Mouse (Mus musculus): ENCODE results near the gene Clec12b. TPM values are rescaled to one million over a fixed set of nuclear protein-coding genes. Genes with fewer than 3 reads are reported as not detected.

Clec12b gene
- polyA plus RNA-seq, 2 experiments, result 0.03 TPM; not detected in 1

DNA sequence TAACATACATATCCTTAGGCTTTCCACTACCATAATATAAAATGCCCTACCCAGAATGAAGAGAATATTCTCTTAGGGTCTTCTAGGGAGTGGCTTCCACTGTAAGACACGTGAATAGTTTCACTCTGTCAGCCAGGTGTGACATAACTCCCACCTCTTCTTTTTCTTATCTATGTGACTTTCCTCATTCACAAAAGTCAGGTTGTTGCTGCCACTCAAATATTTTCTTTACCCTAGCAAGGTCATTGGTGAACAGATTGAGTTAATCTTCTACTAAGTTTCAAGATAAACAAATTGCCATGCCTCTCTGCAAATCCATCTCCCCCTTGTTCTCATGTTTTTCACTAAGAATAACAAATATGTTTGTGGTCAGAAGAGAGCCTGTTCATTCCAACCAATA is 3.9 kb downstream of the Clec12b start:
- H3K4me1 ChIP-seq (replicated peaks; ENCODE audit: control insufficient read depth in 2 of 2, insufficient read depth in 2 of 2, low read length in 1 of 2), result no peaks in the 10 kb centered on the region
- no peak overlapping the region for H3K4me2 ChIP-seq (ENCODE audit: low read depth)
- ATAC-seq (ENCODE audit: insufficient read depth), result no peak
- no peaks in the 10 kb centered on the region for H3K36me3 ChIP-seq (replicated peaks; ENCODE audit: control insufficient read depth, insufficient read depth, low read depth)
- TF ChIP-seq CTCF (IDR thresholded peaks at IDR 0.05; ENCODE audit: low read depth) (no peak), EP300 (IDR thresholded peaks at IDR 0.05; ENCODE audit: low read depth) (no peak)
- H3K27me3 ChIP-seq (ENCODE audit: control insufficient read depth, insufficient read depth, low read length), result no peaks in the 10 kb centered on the region
- 29% methylated on average over 1 of the region's 1 CpGs for WGBS (ENCODE audit: insufficient replicate concordance)
- no peak overlapping the region for H3K4me3 ChIP-seq (ENCODE audit: insufficient read depth in 1 of 2, low read depth in 2 of 2, low read length in 2 of 2)
- H3K27ac ChIP-seq, result no peak overlapping the region
- no peaks in the 10 kb centered on the region for H3K9me3 ChIP-seq (ENCODE audit: control insufficient read depth, low read length)
- DNase-seq (ENCODE audit: low read depth in 3 of 3, low spot score in 3 of 3), result peak in 1 of 3 experiments; percentile 5
- no peak overlapping the region for H3K9ac ChIP-seq (replicated peaks)

GRCm38 (mm10) chr6:129380454-129380853 is 5.2 kb downstream of the Clec12b start:
- no peaks in the 10 kb centered on the region for H3K9me3 ChIP-seq (ENCODE audit: control insufficient read depth, low read length)
- no peak for TF ChIP-seq EP300 (IDR thresholded peaks at IDR 0.05; ENCODE audit: low read depth)
- TF ChIP-seq CTCF (IDR thresholded peaks at IDR 0.05; ENCODE audit: low read depth), result no peak
- no peak overlapping the region for H3K4me2 ChIP-seq (ENCODE audit: low read depth)
- no peaks in the 10 kb centered on the region for H3K27me3 ChIP-seq (ENCODE audit: control insufficient read depth, insufficient read depth, low read length)
- H3K4me1 ChIP-seq (replicated peaks; ENCODE audit: control insufficient read depth in 2 of 2, insufficient read depth in 2 of 2, low read length in 1 of 2), result no peaks in the 10 kb centered on the region
- H3K27ac ChIP-seq, result no peak overlapping the region
- no peaks in the 10 kb centered on the region for H3K36me3 ChIP-seq (replicated peaks; ENCODE audit: control insufficient read depth, insufficient read depth, low read depth)
- ATAC-seq (ENCODE audit: insufficient read depth) (no peak), DNase-seq (ENCODE audit: low read depth in 3 of 3, low spot score in 3 of 3) (no peak)
- H3K4me3 ChIP-seq (ENCODE audit: insufficient read depth in 1 of 2, low read depth in 2 of 2, low read length in 2 of 2), result no peak overlapping the region
- WGBS (ENCODE audit: insufficient replicate concordance), result 64% methylated on average over 4 of the region's 4 CpGs
- H3K9ac ChIP-seq (replicated peaks), result no peak overlapping the region

- no peaks in the 10 kb centered on the region for H3K9me3 ChIP-seq (ENCODE audit: control insufficient read depth, low read length)
- DNase-seq (ENCODE audit: low read depth in 3 of 3, low spot score in 3 of 3) (no peak), ATAC-seq (ENCODE audit: insufficient read depth) (no peak)
- no peak overlapping the region for H3K9ac ChIP-seq (replicated peaks)
- no peaks in the 10 kb centered on the region for H3K36me3 ChIP-seq (replicated peaks; ENCODE audit: control insufficient read depth, insufficient read depth, low read depth)
- WGBS (ENCODE audit: insufficient replicate concordance), result 18% methylated on average over 2 of the region's 2 CpGs
- no peak overlapping the region for H3K4me3 ChIP-seq (ENCODE audit: insufficient read depth in 1 of 2, low read depth in 2 of 2, low read length in 2 of 2)
- no peak for TF ChIP-seq CTCF (IDR thresholded peaks at IDR 0.05; ENCODE audit: low read depth)
- no peak for TF ChIP-seq EP300 (IDR thresholded peaks at IDR 0.05; ENCODE audit: low read depth)
- H3K27me3 ChIP-seq (ENCODE audit: control insufficient read depth, insufficient read depth, low read length), result no peaks in the 10 kb centered on the region
- no peak overlapping the region for H3K4me2 ChIP-seq (ENCODE audit: low read depth)
- no peaks in the 10 kb centered on the region for H3K4me1 ChIP-seq (replicated peaks; ENCODE audit: control insufficient read depth in 2 of 2, insufficient read depth in 2 of 2, low read length in 1 of 2)
- H3K27ac ChIP-seq, result no peak overlapping the region
These were observed 10.7 kb downstream of the Clec12b start for GRCm38 (mm10) chr6:129374937-129375471.

DNA sequence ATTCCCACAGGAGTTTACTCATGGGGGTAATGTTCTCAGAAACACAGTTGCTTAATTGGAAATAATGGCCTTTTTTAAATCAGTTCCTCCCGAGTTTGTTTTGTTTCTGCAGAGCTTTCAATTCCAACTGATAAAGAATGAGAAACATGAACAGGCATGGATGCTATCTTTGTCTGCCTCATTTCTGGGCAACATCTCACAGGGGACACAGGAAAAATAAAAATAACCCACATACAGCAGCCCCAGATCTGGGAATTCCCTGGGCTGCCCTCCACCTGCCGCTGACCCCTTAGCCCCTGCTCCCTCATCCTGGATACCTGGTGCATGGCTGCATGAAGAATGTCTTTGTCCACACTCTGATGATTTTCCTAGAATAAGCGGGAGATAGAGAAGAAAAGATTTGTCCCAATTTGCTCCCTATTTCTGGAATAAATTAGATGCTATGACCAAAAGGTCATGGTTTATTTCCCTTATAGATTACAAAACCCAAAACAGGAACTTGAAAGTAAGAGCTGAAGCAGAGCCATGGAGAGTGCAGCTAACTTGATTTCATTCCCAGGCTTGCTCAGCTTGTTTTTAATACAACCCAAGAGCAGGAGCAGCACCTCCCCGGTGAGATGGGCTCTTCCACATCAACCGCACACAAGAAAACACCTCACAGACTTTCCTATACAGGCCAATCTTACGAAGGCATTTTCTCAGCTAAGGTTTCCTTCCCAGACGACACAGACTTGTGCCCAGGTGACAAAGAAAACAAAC is 16.1 kb downstream of the Clec12b start:
- DNase-seq (ENCODE audit: low read depth in 3 of 3, low spot score in 3 of 3) (no peak), ATAC-seq (ENCODE audit: insufficient read depth) (no peak)
- Histone ChIP-seq H3K4me3 (ENCODE audit: insufficient read depth in 1 of 2, low read depth in 2 of 2, low read length in 2 of 2) (no peak overlapping the region), H3K36me3 (replicated peaks; ENCODE audit: control insufficient read depth, insufficient read depth, low read depth) (no peaks in the 10 kb centered on the region), H3K27ac (no peak overlapping the region), H3K4me1 (replicated peaks; ENCODE audit: control insufficient read depth in 2 of 2, insufficient read depth in 2 of 2, low read length in 1 of 2) (no peaks in the 10 kb centered on the region), H3K4me2 (ENCODE audit: low read depth) (no peak overlapping the region), H3K9me3 (ENCODE audit: control insufficient read depth, low read length) (no peaks in the 10 kb centered on the region), H3K27me3 (ENCODE audit: control insufficient read depth, insufficient read depth, low read length) (no peaks in the 10 kb centered on the region), H3K9ac (replicated peaks) (no peak overlapping the region)
- TF ChIP-seq CTCF (IDR thresholded peaks at IDR 0.05; ENCODE audit: low read depth) (no peak), EP300 (IDR thresholded peaks at IDR 0.05; ENCODE audit: low read depth) (no peak)
- 49% methylated on average over 7 of the region's 7 CpGs for WGBS (ENCODE audit: insufficient replicate concordance)

- H3K4me2 ChIP-seq (ENCODE audit: low read depth), result no peak overlapping the region
- ATAC-seq (ENCODE audit: insufficient read depth), result no peak
- WGBS (ENCODE audit: insufficient replicate concordance), result 7% methylated on average over 6 of the region's 6 CpGs
- DNase-seq (ENCODE audit: low read depth in 3 of 3, low spot score in 3 of 3), result peak; percentile 16 to 32 (median 18)
- peak; percentile 79 for TF ChIP-seq CTCF (IDR thresholded peaks at IDR 0.05; ENCODE audit: low read depth)
- TF ChIP-seq EP300 (IDR thresholded peaks at IDR 0.05; ENCODE audit: low read depth), result no peak
- no peaks in the 10 kb centered on the region for H3K9me3 ChIP-seq (ENCODE audit: control insufficient read depth, low read length)
- no peak overlapping the region for H3K9ac ChIP-seq (replicated peaks)
- H3K27me3 ChIP-seq (ENCODE audit: control insufficient read depth, insufficient read depth, low read length), result no peaks in the 10 kb centered on the region
- no peak overlapping the region for H3K27ac ChIP-seq
- H3K4me3 ChIP-seq (ENCODE audit: insufficient read depth in 1 of 2, low read depth in 2 of 2, low read length in 2 of 2), result no peak overlapping the region
- H3K36me3 ChIP-seq (replicated peaks; ENCODE audit: control insufficient read depth, insufficient read depth, low read depth), result no peaks in the 10 kb centered on the region
- no peaks in the 10 kb centered on the region for H3K4me1 ChIP-seq (replicated peaks; ENCODE audit: control insufficient read depth in 2 of 2, insufficient read depth in 2 of 2, low read length in 1 of 2)
These were observed 19.7 kb downstream of the Clec12b start for GRCm38 (mm10) chr6:129365959-129366359.

Measured in liver, embryonic 14.5 days (tissue).